Mouse (Mus musculus) adrenal gland (tissue): ENCODE data around the gene Ppp1r14c.
"Not testable (repeated sequence)": the region's sequence is repeated elsewhere in the genome, so short reads cannot be mapped to it uniquely, and the experiment has no call there.

Experiments used
- intact Hi-C: fragments of 180-260 bp; cut with DNase I; formaldehyde crosslinking; loops from one replicate; pipeline ENCODE4 v1.15.1; 2025

Gene Ppp1r14c

GRCm38 (mm10) chr10:3398051-3398450 lies 32.2 kb downstream of the Ppp1r14c start:
- intact Hi-C loops = no loop called here

GRCm38 (mm10) chr10:3402284-3402683 lies 36.4 kb downstream of the Ppp1r14c start:
- intact Hi-C loops = no loop called here

GRCm38 (mm10) chr10:3403416-3404137 lies 37.7 kb downstream of the Ppp1r14c start:
- intact Hi-C loops = no loop called here

- intact Hi-C loops = no loop called here
Measured at GRCm38 (mm10) chr10:3404362-3404761, 38.5 kb downstream of the Ppp1r14c start.

GRCm38 (mm10) chr10:3406280-3406679 lies 40.4 kb downstream of the Ppp1r14c start:
- intact Hi-C loops = no loop called here

GRCm38 (mm10) chr10:3408036-3408661 lies 42.3 kb downstream of the Ppp1r14c start:
- intact Hi-C loops = no loop called here

GRCm38 (mm10) chr10:3408699-3409098 lies 42.8 kb downstream of the Ppp1r14c start:
- intact Hi-C loops = no loop called here

- intact Hi-C loops = no loop called here
Measured at GRCm38 (mm10) chr10:3411222-3411621, 45.4 kb downstream of the Ppp1r14c start.

GRCm38 (mm10) chr10:3411639-3412038 lies 45.8 kb downstream of the Ppp1r14c start:
- intact Hi-C loops = no loop called here

GRCm38 (mm10) chr10:3414813-3415212 lies 49.0 kb downstream of the Ppp1r14c start:
- intact Hi-C loops = no loop called here

- intact Hi-C loops = no loop called here
Measured at GRCm38 (mm10) chr10:3416565-3416964, 50.7 kb downstream of the Ppp1r14c start.

GRCm38 (mm10) chr10:3417408-3417807 lies 51.6 kb downstream of the Ppp1r14c start:
- intact Hi-C loops = no loop called here

- intact Hi-C loops = no loop called here
Measured at GRCm38 (mm10) chr10:3424016-3424415, 58.2 kb downstream of the Ppp1r14c start.

GRCm38 (mm10) chr10:3427689-3428399 lies 62.0 kb downstream of the Ppp1r14c start:
- intact Hi-C loops = no loop called here

GRCm38 (mm10) chr10:3434848-3435474 lies 69.1 kb downstream of the Ppp1r14c start:
- intact Hi-C loops = no loop called here

- intact Hi-C loops = no loop called here
Measured at GRCm38 (mm10) chr10:3440722-3441471, 75.0 kb downstream of the Ppp1r14c start.

GRCm38 (mm10) chr10:3446748-3447147 lies 80.9 kb downstream of the Ppp1r14c start:
- intact Hi-C loops = not testable (repeated sequence)

GRCm38 (mm10) chr10:3448699-3449098 lies 82.8 kb downstream of the Ppp1r14c start:
- intact Hi-C loops = no loop called here

GRCm38 (mm10) chr10:3451930-3452329 lies 86.1 kb downstream of the Ppp1r14c start:
- intact Hi-C loops = loop anchor here (10.0 kb wide), 1 partner anchor 87 kb away; the partner anchor contains the start of gene Ppp1r14c

- intact Hi-C loops = loop anchor here (10.0 kb wide), 1 partner anchor 88 kb away; the partner anchor contains the start of gene Ppp1r14c
Measured at GRCm38 (mm10) chr10:3452822-3453475, 87.1 kb downstream of the Ppp1r14c start.
